In genomic region chr17:33493065-33493464, GRCm38 (mm10) we compare ENCODE assay signal across 8 mouse cellular contexts. TPM values are rescaled to one million over a fixed set of nuclear protein-coding genes. Genes with fewer than 3 reads are reported as not detected.
DNase-seq lines count a peak whose midpoint lies in the region; ATAC-seq lines count a peak whose summit lies in the region.

No protein-coding gene starts in this region.

- intact Hi-C loops in gastrocnemius, postnatal 36 days (cut with DNase I): no loop called here

- ATAC-seq in erythroid progenitor cell, adult 5-6 weeks (replicated peaks; ENCODE audit: low FRiP score, poor library complexity, severe bottlenecking): peak; percentile 67; the same call in 1 of the 2 replicates
- ATAC-seq in inflammation-experienced regulatory T-cells, adult 6 months: no peak

- peak; percentile 25 for DNase-seq in gastrocnemius, adult 18-20 months (ENCODE audit: low spot score)
- DNase-seq in gastrocnemius, postnatal 36 days: no peak
- peak; percentile 27 for DNase-seq in urinary bladder, postnatal 14 days (ENCODE audit: low spot score)
- DNase-seq in urinary bladder, adult 2 months (ENCODE audit: low spot score): no peak
- peak; percentile 68 for DNase-seq in lung, postnatal 10 days
- DNase-seq in thymus, postnatal 0 days (ENCODE audit: low spot score): peak; percentile 69

RNA-seq across cellular contexts. Expression of gene Adamts10, which starts 30.9 kb away (rescaled TPM):
- total RNA-seq in gastrocnemius, adult 18-20 months (2021): 1 to 10 TPM; 4.7 TPM
- total RNA-seq in gastrocnemius, postnatal 36 days (2021): 1 to 10 TPM; 8.0 to 9.4 TPM
- polyA plus RNA-seq in urinary bladder, adult 2 months (2012; rRNA removed): 78.8 and 99.6 TPM in 2 replicates
- 8.8 and 9.4 TPM in 2 replicates for total RNA-seq in erythroid progenitor cell, adult 5-6 weeks (2015; ENCODE audit: low replicate concordance)
- total RNA-seq in erythroid progenitor cell, adult 5-6 weeks (2017; ENCODE audit: low replicate concordance): 4.2 and 5.6 TPM in 2 replicates
- polyA plus RNA-seq in thymus, postnatal 0 days (2015; fragmentation: Nextera tagmentation; extraction: Ambion mirVana): 19.6 and 21.0 TPM in 2 replicates
- 10 to 100 TPM; 47.1 to 61.9 (median 61.1) TPM for polyA plus RNA-seq in inflammation-experienced regulatory T-cells, adult 6 months (2017; shearing (Covaris generic))

Comparison
In these comparisons a context has a peak if more than half of its experiments do, and no peak if none do; other contexts are left out.
1. DNase-seq: peak in gastrocnemius, adult 18-20 months (single experiment), urinary bladder, postnatal 14 days (single experiment), lung, postnatal 10 days (single experiment) and thymus, postnatal 0 days (single experiment); none in gastrocnemius, postnatal 36 days (0 of 2) and urinary bladder, adult 2 months (single experiment).